Mouse (Mus musculus) CD4-positive helper T cell, adult 2 months (primary cell): Measurements from ENCODE around the gene Plekhm2.
A peak's percentile ranks its signal among the peaks of the same experiment; 100 is the strongest.

ENCODE experiments used
- DNase-seq: peaks from one replicate; pipeline ENCODE4 v3.0.0-alpha.2; 2012; ENCODE audit warnings: low read depth, missing footprints, low spot score

The Plekhm2 gene

DNA sequence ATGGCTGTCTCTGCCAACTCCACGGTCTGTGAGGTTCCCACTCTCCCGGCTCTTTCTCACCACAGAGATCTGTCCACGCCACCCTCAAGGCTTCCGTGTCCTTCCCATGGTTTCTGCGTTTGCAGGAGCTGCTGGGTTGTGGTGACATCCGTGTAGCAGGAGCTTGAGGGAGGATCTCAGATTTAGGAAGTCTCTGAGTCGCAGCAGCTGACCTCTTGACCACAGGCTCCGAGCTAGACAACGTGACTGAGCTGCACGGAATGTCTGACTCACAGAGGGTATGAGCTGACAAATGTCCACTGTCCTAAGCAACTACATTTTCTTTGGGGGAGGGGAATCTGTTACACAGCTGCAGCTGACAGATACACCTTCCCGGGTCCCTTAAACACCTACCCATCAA is 58.8 kb downstream of the Plekhm2 start, which contains the start of gene Fblim1:
TSS of gene Fblim1 (minus strand) at position 236 of the 400 bp plus-strand sequence.
- no peak for DNase-seq

DNA sequence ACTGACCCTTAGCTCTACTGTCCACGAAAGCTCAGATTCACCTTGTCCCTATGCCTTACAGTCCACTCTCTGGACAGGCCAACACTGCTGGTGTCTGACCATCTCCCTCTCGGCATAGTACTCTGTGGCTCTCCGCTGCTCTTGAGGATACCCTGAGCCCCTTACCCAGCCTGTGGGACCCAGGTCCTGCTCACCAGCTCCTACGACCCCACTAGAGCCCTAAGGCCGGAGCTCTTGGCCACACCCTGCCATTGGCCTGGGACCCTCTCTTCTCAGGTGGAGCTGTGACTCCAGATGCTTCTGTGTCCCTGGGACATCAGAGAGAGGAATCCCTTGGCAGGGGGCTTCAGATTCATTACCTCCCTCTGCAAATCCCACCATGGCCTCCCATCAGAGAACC is 59.3 kb downstream of the Plekhm2 start:
- DNase-seq = no peak

DNA sequence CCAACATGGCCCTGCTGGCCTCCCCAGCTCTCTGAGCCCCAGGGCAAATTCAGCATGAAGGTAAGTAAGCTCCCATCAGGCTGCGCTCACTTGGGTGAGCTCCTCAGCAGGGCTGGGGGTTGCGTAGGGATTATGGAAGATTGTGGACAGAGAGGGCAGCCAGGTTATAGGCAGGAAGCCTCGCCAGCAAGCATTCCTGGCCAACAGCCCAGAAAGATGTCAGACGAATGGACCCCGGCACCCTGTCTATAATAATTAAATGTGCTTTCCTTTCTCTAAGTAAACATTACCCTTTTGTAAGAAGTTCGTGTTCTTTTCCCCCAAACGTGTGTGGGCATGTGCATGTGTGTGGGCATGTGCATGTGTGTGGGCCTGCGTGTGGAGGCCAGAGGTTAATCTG is 60.2 kb downstream of the Plekhm2 start:
- DNase-seq = no peak

DNA sequence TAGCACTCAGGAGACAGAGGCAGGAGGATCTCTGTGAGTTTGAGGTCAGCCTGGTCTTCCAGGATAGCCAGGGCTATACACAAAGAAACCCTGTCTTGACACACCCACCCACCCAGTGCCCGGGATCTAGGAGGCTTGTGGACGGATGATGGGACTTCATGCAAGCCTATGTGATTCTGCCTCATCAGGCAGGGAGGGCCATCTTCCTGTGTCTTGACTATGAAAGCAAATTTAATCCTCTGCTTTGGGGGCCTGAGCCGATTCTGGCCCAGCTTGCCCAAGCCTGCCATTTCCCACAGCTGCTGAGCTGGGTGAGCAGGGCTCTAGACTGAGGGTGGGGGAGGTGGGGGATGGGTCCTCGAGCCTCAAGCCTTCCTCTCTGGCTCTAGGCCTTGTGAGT is 60.8 kb downstream of the Plekhm2 start:
- DNase-seq = no peak

DNA sequence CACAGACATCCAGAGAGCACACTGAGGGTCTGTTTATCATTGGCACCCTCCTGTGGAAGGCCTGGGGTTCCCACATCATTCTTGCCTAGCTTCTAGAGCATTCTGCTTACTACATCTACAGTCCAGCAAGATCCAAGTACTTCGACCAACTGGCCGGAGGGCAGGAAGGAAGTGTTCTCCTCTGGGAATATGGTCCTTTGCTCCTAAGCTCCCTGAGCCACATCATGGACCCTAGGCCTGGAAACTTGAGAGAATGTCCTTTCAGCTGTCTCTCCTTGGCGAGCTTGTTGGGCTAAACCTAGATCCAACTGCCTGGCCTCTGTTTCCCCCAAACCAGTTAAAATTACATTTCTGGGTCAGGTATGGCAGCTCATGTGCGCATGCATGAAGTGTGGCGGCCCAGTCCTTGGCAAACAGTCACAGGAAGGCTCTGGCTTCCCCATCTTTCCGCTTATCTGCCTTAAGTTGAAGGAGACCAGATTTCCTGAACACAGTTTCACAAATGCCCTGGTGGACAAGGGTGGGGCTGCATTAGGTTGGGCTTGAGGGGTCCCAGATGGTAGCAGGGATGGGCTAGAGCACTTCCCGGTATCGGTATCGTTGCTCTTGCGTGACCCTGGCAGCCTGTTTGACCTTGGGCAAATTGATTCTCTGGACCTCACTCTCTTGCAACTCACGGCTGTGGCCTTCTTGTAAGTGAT is 62.0 kb downstream of the Plekhm2 start:
- DNase-seq = no peak

DNA sequence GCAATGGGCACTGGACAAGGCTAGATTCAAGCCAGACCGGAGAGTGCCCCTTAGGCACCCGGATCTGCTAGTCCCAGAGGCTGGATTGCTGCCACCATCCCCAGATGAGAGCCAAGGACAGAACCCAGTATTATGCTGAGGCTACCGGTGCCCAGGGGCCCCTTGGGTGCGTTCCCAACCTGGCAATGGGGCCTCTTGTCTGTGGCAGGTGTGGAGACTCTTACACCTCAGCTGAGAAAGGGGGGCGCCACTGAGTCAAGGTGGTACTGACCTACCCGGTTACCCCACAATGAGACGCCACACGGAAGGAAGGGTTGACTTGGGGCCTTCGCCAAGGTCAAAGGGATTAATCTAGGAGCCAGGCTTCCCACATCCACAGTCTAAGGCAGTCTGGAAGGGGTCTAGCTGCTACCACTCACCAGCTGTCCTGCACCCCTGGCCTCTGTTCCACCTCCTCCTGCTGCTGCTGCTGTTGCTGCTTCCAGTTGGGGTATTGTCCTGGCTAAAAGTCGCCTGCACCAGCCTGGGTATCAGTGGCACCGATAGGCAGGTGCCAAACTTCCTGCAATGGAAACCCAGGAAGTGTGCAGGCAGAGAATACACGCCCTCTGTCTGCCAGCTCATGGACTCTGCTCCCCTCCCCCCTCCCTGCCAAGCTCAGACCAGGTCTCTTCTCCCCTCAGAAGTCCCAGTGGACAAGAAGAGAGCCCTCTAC is 63.4 kb downstream of the Plekhm2 start:
- no peak for DNase-seq

DNA sequence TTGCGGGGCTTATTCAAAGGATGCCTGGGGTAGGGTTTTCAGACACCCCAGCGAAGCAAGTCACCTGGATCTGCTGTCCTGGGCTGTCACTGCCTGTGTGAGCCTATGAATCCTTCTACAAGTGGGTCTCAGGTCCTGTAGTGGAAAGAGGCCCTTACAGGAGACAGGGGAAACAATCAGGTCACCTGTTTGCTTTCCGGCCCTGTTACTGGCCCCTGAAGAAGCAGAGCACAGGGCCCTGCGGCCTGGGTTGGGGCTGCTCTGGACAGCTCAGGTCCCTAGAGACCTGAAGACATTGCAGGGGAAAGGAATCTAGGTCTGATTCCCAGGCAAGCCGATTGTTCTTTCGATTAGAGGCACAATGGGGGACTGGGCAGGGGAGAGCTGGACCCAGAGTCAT is 64.3 kb downstream of the Plekhm2 start:
- DNase-seq = no peak

DNA sequence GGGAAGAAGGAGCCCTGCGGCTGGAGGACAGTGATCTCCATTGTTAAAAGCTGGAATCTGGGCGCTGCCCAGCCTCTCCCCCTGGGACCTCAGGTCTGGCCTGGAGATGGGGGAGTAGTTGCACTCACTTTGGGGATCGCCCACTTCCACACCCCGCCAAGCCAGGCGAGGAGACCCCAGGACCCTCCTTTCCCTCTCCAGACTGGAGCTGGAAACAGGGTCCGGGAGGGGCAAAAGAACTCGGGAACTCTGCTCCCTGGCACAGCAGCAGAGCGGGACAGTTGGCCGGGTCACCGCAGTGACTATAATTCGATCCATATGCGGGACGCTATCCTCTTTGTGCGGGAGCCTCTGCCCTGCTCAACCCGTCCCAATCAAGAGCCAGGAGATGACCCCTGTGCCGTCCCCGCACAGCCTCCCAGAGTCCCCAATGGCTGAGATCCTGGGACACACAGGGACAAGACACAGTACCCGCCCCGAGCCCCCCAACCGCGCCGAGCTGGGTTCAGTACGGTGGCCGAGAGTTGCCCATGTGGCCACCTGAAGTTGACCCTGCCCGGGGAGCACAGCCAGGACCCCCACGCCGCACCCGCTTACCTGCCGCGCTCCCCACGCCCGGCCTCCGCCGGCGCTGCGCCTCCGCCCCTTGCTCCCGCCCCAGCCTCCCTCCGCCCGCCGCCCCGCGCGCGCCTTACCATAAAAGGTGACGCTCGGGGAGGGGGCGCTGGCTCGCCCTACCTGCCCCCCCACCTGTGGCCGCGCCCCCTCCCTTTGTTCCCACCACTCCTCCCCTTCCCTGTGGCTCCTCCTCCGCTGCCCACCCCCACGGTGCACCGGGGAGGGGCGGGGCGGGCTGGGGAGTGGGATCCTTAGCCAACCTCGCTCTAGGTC is 65.2 kb downstream of the Plekhm2 start:
- no peak for DNase-seq

DNA sequence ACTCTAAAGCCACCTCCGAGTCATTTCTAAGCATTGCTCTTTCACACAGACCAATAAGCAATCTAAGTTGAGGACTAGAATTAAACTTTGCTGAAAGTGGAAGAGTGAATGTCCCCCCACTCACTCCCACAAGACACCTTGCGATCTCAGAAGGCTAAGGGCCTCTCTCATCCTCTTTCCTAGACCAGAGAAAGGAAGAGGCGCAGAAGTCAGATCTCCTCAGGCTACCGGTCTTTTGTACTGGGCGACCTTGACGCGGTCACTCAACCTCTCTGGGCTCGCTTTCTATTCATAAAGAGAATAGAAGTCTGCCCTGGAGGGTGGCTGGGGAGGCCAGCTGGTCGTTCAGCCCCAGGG is 65.8 kb downstream of the Plekhm2 start:
- no peak for DNase-seq

DNA sequence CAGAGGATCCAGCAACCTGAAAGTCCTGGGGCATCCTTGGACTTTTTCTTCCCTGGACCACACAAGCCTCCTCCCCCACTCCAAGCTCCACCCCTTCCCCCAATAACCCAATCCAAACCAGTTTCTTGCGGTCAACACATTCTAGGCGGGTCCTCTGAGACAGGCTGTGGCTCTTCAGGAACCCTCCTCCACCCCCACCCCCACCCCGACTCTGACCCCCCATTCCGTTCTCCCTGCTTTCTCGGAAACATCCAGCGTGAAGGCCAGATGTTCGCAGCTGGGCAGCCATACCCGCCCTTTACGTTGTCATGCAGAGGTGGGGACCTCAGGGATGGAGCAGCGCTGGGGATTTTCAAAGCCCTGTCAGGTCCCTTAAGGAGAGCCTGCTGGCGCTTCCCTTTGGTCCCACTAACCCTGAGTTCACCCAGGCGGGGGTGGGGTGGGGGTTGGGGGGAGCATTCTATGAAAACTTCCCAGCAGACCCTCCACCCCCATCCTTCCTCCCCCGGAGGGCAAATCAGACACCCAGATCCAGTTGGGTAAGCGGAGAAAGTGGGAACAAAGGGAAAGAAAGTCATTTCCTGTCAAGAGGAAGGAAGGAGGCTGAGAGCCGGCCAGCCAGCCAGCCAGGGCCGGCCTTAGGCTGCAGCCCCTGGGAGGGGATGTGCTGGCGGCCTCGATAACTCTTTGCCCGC is 66.4 kb downstream of the Plekhm2 start:
- no peak for DNase-seq

DNA sequence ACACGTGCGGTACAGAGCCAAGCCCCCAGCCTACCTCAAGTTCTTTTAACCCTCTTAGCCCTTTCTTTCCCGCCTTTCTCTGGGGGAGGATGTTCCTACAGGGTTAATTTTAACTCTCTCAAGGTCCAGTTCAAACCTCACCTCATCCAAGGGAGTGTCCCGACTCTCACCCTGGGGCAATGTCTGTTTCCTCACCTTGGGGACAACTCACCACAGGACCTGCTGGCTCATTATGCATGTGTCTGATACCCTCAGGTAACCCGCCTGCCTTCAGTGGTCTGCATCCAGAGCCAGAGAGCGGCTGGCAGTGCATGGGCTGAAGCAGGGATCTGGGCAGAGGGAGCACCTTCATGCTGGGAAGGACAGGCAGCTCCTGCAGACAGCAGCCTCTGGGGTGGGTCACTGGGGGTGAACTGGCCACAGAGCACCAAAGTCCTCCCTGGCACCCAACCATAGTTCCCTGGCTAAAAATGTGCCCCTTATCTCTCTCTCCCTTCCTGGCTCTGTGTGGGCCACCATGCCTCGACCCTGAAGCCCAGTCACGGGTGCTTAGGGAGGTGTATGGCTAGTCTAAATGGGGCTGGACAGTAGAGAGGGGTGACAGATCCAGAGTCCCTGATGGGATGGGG is 67.9 kb downstream of the Plekhm2 start:
- no peak for DNase-seq

DNA sequence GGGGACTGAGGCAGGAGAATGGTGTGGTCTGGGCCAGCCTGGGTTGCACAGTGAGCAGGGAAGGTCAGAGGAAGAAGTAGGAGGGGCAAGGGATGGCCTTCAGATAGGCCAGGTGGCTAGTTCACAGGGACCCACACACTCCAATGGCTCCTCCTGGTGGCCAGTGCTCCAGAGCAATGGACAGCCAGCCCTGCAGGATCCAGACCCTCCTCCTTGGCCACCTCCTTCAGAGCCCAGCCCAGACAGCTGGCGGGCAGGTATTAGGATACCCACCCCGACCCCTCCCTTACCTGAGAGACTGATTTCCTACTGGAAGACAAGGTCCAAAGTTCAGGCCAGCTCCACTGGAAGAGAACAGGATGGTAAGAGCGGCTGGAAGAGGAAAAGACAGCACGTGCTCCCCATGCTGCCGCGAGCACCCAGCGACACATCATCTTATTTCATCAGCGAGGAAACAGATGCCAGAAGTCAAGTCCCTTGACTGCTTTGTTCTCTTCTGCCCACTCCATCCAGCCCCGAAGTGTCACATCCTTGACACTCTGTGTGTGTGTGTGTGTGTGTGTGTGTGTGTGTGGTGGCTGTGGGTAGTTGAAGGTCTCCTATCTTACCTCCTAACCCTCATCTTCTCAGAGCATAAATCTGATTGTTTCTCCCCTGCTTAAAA is 69.0 kb downstream of the Plekhm2 start:
- DNase-seq = no peak

DNA sequence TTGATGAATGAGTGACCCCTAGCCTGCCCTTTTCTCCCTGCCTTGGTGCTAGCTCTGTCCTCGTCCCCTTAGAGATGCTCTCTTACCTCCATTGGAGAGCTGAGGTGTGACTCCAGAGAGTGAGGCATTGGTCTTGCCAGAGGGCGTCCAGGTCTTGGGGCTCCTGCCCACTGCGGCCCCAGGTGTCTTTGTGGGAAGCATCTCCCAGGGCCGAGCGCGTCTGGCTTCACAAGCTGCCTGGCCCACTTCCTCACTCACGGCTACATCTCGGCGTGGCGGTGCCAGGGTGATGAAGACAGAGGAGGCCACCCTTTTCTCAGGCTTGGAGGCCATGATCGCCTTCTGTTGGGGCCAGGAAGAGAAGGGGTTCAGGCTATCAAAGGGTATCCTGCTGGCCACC is 69.6 kb downstream of the Plekhm2 start:
- no peak for DNase-seq

DNA sequence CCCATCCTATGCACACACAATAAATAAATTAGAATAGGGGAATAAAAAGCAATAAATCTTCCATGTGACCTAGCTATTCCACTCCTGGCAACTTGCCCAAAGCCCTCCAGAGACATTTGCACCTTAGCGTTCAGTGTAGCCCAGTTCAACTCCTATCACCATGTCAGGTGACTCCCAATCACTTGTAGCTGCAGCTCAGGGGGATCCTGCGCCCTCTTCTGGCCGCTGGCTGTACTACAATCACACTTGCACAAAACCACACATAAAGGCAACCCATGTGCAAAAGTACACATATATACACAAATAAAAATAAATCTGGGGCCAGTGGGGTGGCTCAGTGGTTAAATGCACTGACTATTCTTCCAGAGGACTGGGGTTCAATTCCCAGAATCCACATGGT is 73.2 kb downstream of the Plekhm2 start:
- peak; percentile 29 for DNase-seq

DNA sequence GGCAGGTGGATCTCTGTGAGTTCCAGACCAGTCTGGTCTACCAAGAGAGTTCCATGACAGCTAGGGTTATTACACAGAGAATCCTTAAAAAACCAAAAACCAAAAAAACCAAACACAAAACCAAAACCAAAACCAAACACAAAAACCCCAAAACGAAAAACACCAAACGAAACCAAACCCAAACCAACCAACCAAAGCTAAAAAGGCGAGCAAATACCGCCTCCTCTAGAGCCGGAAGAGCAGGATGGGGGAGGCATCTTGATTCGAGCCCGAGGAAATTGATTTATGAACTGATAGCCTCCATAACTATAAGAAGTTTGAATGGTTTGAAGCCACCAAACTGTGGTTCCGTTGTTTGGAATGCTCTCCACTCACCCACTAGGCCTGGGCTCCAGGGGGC is 80.8 kb downstream of the Plekhm2 start:
- peak; percentile 41 for DNase-seq

DNA sequence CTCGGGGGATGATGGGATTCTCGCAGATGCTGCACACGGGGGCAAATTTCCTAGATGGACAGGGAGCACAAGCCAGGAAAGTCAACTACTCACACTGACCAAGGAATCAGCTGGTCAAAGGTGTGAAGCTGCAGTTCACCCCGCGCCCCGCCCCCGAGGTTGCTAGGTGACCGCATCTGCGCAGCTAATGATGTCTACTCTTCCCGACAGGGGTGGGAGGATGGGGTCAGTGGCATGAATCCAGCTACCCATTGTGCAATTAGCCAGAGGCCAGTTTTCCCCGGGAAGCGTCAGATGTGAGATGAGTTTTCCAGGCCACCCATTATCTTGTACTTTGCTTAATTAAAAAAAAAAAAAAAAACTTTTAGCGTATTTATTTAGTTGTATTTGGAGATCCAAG is 83.6 kb downstream of the Plekhm2 start:
- DNase-seq = no peak

DNA sequence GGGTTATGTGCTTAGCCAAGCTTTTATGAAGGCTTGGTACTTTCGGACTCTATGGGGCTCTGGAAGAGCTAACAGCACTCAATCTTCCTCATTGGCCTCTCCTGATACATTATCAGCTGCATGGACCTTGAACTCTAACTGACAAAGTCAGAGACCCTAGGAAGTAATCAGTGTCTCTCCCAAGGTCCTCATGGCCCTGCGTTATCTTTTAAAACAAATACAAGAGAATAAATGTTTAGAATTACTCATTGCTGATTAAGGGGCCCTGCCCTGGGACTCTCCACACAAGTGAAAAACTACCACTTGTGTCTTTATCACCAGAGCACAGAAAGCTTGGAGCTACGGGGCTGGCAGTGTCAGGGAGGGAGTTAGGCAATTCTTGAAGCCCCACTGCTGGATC is 85.9 kb downstream of the Plekhm2 start:
- DNase-seq = no peak

DNA sequence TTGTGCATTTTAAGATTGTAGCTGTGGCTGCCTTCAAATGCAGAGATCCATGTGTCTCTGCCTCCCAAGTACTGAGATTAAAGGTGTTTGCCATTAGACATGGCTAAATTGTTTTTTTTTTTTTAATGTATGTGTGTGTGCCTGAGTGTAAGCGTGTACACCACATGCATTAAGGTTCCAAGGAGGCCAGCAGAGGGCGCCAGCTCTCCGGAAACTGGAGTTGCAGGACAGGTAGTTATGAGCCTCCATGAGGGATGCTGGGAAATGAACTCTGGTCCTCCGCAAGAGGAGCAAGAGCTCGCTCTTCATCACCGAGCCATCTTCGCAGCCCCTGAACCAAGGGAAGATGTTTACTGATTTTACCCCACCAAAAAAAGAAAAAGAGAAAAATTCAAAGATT is 87.8 kb downstream of the Plekhm2 start:
- no peak for DNase-seq

DNA sequence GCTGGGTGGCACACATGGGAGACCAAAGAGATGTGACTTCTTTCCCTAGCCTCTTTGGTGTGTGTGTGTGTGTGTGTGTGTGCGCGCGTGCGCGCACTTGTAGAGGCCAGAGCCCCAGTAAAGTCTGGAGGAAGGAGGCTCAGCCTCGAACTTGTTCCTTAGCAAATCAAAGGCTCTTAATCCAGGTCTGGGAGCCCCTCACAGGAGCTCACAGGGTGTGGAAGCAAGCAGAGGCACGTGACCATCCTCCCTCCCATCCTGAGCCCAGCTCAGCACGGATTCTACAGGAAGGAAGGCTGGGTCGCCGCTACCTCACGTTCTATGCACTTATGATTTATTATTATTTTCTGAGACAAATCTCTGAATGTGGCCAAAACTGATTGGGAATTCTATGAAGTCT is 88.3 kb downstream of the Plekhm2 start:
- no peak for DNase-seq
